Mouse (Mus musculus) kidney, postnatal 0 days (tissue): ENCODE data around the gene Vars. TPM values are rescaled to one million over a fixed set of nuclear protein-coding genes. Genes with fewer than 3 reads are reported as not detected.

Experiments used
- ATAC-seq: fragments of 200-750 bp; cut with Nextera tagmentation; replicated peaks from 2 replicates; pipeline ENCODE4 v1.8.0; 2017; ENCODE audit warnings: low read depth, moderate number of reproducible peaks, moderate TSS enrichment, moderate library complexity; ENCODE audit not compliant: low FRiP score
- DNase-seq: peaks from one replicate; pipeline ENCODE4 v3.0.0-alpha.2; 2016; ENCODE audit warnings: low spot score
- H3K27ac ChIP-seq: fragments of 300-500 bp; sonication (generic); 2 replicates; pipeline ENCODE4 v1.5.1; 2014; ENCODE audit warnings: mild to moderate bottlenecking
- H3K27me3 ChIP-seq: fragments of 300-500 bp; sonication (generic); 2 replicates; pipeline ENCODE4 v1.6.1; 2014; ENCODE audit warnings: low read length, mixed read lengths; ENCODE audit not compliant: insufficient read depth
- H3K36me3 ChIP-seq: fragments of 300-500 bp; sonication (generic); 2 replicates; pipeline ENCODE4 v1.6.1; 2014; ENCODE audit warnings: low read length, mixed read lengths; ENCODE audit not compliant: insufficient read depth
- H3K4me1 ChIP-seq: fragments of 300-500 bp; sonication (generic); replicated peaks from 2 replicates; pipeline ENCODE4 v1.6.1; 2014; ENCODE audit warnings: antibody characterized with exemption, low read length, mixed read lengths; ENCODE audit not compliant: insufficient read depth
- H3K4me2 ChIP-seq: fragments of 300-500 bp; sonication (generic); 2 replicates; pipeline ENCODE4 v1.6.1; 2014; ENCODE audit warnings: mild to moderate bottlenecking, low read length, moderate library complexity, mixed read lengths
- H3K4me3 ChIP-seq: fragments of 300-500 bp; sonication (generic); replicated peaks from 2 replicates; pipeline ENCODE4 v1.5.1; 2014; ENCODE audit warnings: low read depth, low read length
- H3K9ac ChIP-seq: fragments of 300-500 bp; sonication (generic); 2 replicates; pipeline ENCODE4 v1.6.1; 2014; ENCODE audit warnings: low read depth, low read length
- H3K9me3 ChIP-seq: fragments of 300-500 bp; sonication (generic); replicated peaks from 2 replicates; pipeline ENCODE4 v1.6.1; 2016; ENCODE audit warnings: low read length, inconsistent platforms, mixed read lengths
- CTCF ChIP-seq: IDR thresholded peaks from 2 replicates; pipeline ENCODE4 v1.5.1; 2016; ENCODE audit warnings: antibody characterized with exemption, low read depth, mild to moderate bottlenecking, moderate library complexity
- WGBS: fragments of 180-500 bp; shearing (Covaris S2); extraction: QIAGEN DNeasy Blood & Tissue Kit; methylation state at CpG from one replicate; pipeline ENCODE4 v1.1.7; 2014; 5-methylcytosine and 5-hydroxymethylcytosine counted together
- polyA plus RNA-seq: library from polyadenylated mRNA; unstranded; fragments of >200 nt; fragmentation: Nextera tagmentation; extraction: Ambion mirVana; gene quantifications from 2 replicates; pipeline ENCODE4 v1.2.1, GENCODE M21; 2015

The Vars gene
- polyA plus RNA-seq, 1 experiment from 2014 or later = 61.3 TPM

DNA sequence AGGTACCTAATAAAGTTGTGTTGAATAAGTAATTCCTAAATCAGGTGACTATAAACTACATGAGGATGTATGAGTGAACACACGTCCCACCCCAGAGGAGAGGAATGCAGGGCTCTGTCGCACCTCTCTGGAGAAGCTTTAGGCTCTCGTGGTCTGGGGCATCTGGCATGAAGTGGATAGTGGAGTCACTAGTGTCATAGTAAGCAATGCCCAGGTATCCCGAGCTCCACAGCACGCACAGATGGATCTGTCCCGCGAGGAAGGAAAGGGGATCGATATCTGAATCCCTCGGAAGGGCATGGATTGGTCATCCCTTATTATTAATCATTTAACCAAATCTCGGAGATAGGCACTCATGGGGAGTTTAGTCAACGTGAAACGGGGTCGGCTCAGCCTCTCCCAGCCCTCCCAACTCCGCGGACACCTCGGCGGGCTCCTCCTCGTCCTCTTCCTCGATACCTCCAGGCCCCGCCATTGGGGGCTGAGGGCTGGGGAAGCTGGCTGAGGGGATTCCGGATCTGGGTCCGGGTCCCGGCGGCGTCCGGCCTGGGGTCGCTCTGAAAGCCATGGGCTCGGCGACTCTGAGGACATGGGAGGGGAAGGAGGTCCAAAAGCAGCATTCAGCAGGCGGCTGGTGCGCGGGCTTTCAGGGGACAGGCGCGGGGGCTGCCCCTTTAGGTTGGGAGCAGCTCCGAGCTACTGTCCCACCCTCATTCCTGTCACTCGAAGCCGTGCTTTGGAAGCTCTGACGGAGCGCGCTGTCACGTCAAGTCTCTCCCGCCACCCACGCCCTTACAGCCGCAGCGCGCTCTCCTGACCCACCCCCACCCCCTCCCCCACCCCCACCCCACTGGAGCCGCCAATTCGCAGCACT lies 45.3 kb downstream of the Vars start:
- peaks cover 32% of the 10 kb centered on the region for H3K4me1 ChIP-seq
- 2% methylated on average over 48 of the region's 48 CpGs for WGBS
- peak overlapping the region; percentile 50 for H3K4me3 ChIP-seq
- H3K36me3 ChIP-seq = no peaks in the 10 kb centered on the region
- no peaks in the 10 kb centered on the region for H3K9me3 ChIP-seq
- TF ChIP-seq CTCF = no peak
- peak; percentile 18 for DNase-seq
- H3K9ac ChIP-seq = peak overlapping the region; percentile 78
- peak overlapping the region; percentile 96 for H3K4me2 ChIP-seq
- peak overlapping the region; percentile 88 for H3K27ac ChIP-seq
- H3K27me3 ChIP-seq = no peaks in the 10 kb centered on the region
- peak; percentile 59 for ATAC-seq

DNA sequence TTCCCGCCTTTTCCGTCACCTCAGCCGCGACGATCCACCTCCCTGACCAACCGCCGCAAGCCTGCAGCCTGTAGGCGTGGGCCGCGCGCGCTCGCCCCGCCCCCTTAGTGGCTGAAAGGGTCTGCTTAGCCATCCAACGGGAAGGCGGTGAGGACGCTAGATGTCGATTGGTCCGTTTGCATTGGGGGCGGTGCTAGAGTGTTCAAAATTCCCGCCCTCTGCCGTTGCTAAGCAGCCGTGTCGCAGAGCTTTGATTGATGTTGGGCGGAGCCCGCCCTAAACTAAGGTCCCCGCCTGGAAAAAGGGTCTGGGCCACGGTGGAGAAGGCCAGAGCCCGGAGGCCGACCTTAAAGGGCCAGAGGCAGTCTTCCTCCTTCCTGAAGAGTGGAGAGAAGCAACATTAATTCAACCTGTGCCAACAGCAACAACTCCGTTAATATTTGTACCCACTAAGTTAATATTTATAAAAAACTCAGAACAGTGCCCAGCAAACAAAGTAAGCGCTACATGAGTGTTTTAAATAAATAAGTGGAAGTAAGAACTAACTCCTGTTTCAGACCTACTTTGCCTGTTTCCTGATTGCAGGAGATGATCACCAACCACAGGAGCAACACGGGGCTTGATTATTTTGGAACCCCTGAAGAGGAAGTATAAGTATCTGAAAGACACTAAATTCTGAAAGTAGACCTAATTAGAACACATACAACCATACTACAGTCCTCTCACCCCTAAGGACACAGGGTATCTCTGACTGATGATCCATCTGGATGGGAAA lies 46.1 kb downstream of the Vars start, which contains the start of gene Msh5:
Gene Msh5, minus strand, starts transcription at position 65 of the 775 bp plus-strand sequence.
- Histone ChIP-seq H3K27me3 (no peaks in the 10 kb centered on the region), H3K9me3 (no peaks in the 10 kb centered on the region), H3K4me3 (peak within 1 kb of the TSS; percentile 50), H3K36me3 (no peaks in the 10 kb centered on the region), H3K9ac (peak within 1 kb of the TSS; percentile 78), H3K4me2 (peak within 1 kb of the TSS; percentile 96), H3K4me1 (peaks cover 32% of the 10 kb centered on the region), H3K27ac (peak within 1 kb of the TSS; percentile 98)
- ATAC-seq (peak; percentile 96), DNase-seq (peak; percentile 99)
- no peak for TF ChIP-seq CTCF
- WGBS = 2% methylated on average over 33 of the region's 33 CpGs

DNA sequence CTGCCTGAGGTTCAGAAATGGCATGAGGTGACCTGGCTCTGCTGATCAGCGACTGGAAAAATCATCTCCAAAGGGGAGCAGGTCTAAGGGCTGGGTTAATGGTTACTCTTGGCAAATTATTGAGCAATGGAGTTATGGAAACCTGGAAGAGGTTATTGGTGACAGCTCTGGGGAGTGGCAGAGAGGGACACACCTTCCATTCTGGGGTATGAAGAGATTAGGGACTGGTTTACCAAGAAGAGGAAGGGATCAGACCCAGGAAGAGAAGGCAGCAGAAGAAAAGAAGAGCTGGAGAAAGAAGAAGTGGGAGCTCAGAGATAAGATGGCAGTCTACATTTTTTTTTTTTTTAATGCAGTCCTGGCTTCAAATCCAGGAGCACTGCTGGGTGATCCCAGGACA lies 46.9 kb downstream of the Vars start:
- no peak for TF ChIP-seq CTCF
- WGBS = 31% methylated on average over 1 of the region's 1 CpGs
- Histone ChIP-seq H3K4me1 (peaks cover 32% of the 10 kb centered on the region), H3K36me3 (0 out of 2 replicates have a peak, but pooled peaks cover 4% of the 10 kb centered on the region), H3K4me3 (no peak overlapping the region), H3K27me3 (no peaks in the 10 kb centered on the region), H3K9me3 (no peaks in the 10 kb centered on the region), H3K4me2 (peak overlapping the region; percentile 36), H3K9ac (no peak overlapping the region), H3K27ac (peak overlapping the region; percentile 98)
- peak; percentile 26 for DNase-seq
- ATAC-seq = no peak

DNA sequence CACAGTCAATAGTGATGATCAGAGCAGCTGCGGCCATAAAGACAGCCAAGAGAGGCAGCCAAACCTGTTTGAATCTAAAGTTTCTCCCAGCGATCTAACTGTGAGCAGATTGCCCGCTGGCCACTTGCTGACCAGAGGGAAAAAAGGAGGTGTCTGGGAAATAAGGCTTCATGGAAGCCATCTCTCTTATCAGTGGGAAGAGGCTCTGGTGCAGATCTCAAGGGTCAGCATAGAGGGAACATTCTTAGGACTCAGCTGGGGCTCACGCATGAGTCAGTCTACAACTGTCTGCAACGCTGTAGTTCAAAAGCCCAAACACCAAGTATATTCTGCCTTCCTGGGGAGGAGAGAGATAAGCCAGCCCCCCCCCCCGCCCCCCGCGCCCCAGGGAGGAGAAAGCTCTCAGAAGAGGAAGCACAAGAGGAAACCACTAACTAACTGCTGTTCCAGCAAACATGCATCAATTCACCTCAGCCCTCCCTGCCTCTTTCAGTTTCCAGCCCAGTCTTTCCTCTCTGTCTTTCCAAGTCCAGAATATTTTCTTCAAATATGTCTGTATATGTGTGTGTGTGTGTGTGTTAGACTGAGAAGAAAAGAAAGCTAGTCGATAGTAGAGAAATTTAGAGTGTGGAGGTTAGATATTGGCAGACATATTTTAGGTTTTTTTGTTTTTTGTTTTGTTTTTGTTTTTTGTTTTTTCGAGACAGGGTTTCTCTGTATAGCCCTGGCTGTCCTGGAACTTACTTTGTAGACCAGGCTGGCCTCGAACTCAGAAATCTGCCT lies 47.6 kb downstream of the Vars start:
- DNase-seq = peak; percentile 63
- no peak for TF ChIP-seq CTCF
- H3K27ac ChIP-seq = peak overlapping the region; percentile 98
- H3K36me3 ChIP-seq = peaks cover 11% of the 10 kb centered on the region; the same call in 1 of the 2 replicates
- H3K4me1 ChIP-seq = peaks cover 32% of the 10 kb centered on the region
- no peaks in the 10 kb centered on the region for H3K9me3 ChIP-seq
- H3K27me3 ChIP-seq = no peaks in the 10 kb centered on the region
- no peak for ATAC-seq
- H3K4me3 ChIP-seq = no peak overlapping the region
- 27% methylated on average over 11 of the region's 11 CpGs for WGBS
- peak overlapping the region; percentile 36 for H3K4me2 ChIP-seq
- no peak overlapping the region for H3K9ac ChIP-seq

DNA sequence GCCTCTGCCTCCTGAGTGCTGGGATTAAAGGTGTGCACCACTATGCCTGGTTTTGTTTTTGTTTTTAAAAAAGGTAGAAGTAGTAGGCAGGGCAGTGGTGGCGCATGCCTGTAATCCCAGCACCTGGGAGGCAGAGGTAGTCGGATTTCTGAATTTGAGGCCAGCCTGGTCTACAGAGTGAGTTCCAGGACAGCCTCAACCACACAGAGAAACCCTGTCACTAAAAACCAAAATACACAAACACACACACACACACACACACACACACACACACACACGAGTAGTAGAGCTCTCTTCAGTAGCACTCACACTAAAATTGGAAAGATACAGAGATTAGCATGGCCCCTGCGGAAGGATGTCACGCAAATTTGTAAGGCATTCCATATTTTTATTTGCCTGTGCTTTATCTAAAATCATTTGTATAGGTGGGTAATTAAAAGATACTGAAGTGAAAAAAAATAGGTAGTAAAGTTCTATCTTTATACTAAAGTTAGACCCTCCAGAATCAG lies 48.2 kb downstream of the Vars start:
- H3K4me2 ChIP-seq = peak overlapping the region; percentile 81
- no peaks in the 10 kb centered on the region for H3K9me3 ChIP-seq
- ATAC-seq = no peak
- peaks cover 16% of the 10 kb centered on the region for H3K36me3 ChIP-seq
- no peak overlapping the region for H3K4me3 ChIP-seq
- WGBS = 67% methylated on average over 5 of the region's 5 CpGs
- H3K27me3 ChIP-seq = no peaks in the 10 kb centered on the region
- H3K4me1 ChIP-seq = peaks cover 32% of the 10 kb centered on the region
- no peak for DNase-seq
- no peak for TF ChIP-seq CTCF
- peak overlapping the region; percentile 77; the same call in 1 of the 2 replicates for H3K9ac ChIP-seq
- H3K27ac ChIP-seq = peak overlapping the region; percentile 98
